Mouse (Mus musculus): ENCODE measurements around the gene Dbf4.
A peak's percentile ranks its signal among the peaks of the same experiment; 100 is the strongest.

Gene Dbf4

DNA sequence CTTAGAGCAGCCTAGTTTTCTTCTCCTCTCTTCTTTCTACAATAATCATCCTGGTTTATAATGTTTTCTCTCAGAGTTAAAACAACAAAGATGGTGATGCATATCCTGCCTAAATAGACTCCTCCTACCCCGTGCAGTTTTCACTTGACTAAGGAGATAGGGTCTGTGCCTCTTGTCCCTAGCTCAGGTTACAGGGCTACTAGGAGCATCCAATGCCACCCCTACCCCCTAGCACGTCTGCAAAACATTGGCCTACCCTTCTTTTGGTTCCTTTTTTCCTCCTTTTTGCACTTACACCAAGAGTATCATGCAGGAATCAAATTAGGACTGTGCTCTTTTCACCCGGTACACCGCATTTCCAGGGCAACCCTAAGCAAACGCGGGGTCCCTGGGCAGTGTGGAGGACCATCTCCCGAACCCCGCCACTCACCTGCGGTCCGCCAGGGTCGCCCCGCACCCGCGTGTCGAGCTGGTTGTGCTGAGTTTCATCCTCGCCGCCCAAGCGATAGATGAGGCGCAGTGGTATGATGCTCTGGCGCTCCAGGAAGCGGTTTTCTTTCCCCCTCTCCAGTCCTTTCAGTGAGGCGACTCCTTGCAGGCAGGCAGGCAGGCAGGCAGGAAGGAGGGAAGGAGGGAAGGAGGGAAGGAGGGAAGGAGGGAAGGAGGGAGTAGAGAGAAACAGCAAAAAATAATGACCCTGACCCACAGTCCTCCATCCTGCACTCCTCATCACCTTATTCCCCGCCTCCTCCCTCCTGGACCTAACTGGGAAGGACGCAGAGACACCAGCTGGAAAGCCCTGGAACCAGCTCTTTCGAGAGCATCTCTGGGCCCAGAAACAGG, 55.5 kb downstream of the Dbf4 start:
- no peak for DNase-seq

DNA sequence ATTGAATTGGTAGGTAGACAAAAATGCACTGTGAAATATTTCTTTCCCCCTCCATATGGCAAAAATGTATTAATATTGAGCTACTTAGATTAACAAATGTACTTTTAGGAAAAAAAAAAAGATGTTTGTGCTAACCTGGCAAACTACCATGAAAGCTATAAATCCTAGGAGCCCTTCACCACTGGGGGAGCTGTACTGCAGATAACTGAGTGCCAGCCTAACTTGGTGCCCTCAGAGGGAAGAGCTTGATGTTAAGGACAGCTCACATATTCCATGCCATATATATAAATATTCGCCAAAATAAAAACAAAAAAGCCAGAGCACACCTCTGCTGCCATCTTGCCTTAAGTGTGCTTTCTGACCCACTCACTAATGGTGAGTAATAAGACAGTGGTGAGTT, 60.2 kb downstream of the Dbf4 start:
- DNase-seq = peak in 1 of 2 experiments; percentile 22

DNA sequence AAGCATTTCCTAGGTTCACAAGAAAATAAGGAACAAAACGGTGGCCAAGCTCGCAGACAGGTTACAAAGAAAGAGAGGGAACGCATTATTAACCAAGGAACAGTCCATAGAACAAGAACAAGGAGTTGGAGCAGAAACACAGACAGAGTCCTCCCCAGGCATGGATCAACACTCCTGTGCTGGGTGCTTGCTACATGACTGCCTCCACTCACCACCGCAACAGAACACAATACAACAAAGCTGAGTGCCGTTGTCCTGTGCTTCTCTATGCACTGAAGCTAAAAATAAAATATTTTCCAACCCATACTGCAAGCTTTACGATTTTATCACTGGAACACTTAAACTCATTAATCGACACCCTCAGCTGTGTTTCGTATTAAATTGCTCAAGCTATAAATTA, 64.8 kb downstream of the Dbf4 start:
- no peak for DNase-seq

DNA sequence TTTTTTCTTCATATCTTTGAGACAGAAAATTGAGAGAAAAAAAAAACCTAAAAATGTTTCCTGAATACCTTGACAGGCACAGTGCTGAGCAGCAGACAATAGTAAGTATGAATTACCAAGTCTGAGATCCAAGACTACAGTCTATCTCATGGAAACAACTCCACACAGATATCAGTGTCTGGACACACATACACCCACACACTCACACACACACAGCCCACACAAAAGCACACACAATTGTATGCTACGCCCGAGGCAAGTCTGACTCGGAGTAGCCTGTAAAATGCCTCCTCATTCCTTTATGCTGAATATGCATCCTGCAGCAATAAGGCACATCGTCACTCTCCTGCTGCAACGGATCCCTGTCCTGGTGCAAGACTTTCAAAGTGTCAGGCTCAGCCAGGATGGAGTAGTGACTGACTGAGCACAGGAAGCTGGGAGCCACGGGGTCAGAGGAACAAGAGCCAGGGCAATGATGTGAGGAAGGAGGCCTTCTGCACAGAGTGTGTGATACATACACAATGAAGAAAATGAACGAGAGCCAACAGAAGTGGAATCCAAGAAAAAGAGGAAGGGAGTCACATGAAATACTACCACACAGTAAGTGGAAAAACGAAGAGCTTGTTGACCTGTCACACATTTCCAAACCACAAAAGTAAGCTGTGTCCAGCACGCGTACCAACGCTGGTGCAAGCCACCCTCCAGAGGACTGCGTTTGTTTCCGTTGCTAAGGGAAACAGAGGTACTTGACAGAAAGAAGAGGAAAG, 65.4 kb downstream of the Dbf4 start:
- peak; percentile 30 to 31 for DNase-seq

DNA sequence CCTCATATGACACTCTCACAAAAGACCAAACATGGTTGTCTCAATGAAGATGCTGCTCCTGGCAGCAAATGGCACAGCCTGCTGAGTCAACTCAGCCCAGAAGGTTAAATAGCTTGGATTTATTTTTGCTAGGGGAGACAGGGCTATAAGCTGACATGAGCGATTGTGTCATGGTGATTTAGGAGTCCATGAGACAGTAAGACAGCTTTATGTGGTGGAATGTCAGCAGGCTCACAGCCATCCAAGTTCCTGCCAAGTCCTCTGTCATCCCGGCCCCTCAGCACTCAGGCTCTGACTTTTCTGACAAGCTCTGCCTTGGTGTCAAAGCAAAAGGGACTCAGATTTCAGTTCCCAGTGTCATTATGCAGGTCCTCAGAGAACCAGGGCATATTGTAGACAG, 66.2 kb downstream of the Dbf4 start:
- peak; percentile 19 to 25 for DNase-seq

GRCm38 (mm10) chr5:8349557-8349956, 73.0 kb downstream of the Dbf4 start:
- DNase-seq = no peak
